Mouse (Mus musculus): ENCODE data around the gene B3gat1. TPM values are rescaled to one million over a fixed set of nuclear protein-coding genes. Genes with fewer than 3 reads are reported as not detected.

Gene B3gat1
- polyA plus RNA-seq (2015; fragmentation: Nextera tagmentation; extraction: Ambion mirVana) = 0.19 and 0.46 TPM in 2 replicates

DNA sequence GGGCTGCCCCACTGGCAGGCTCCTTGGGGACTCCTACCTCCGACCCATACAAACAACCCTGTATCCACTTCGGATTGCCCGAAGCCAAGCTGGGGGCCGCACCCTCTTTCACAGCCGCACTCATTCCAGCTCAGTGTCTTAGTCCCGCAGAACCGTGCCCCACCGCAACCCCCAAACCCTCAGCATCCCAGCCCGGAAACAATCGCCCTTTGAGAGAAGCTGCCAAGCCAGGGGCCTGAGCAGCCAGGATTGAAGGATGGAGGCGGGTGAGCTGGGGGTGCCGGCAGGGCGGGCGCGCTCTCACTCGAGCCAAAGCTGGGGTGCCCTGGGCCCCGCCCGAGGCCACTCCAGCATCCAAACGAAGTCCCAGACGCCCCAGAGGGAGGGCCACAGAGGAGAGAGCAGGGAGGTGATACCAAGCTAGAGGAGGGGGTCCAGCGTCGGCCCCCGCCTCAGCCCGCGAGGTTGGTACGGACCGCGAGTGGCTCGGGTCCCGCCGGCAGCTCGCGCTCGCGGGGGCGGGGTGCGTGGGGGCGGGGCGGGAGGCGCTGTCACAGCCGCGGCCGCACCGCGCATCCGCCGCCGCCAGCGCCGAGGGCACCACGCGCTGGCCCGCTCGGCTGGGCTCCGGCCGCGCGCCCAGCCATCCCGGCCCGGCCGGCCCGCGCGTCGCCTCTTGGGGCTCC is at the start of gene B3gat1:
Gene B3gat1, plus strand, starts transcription at position 523 of the 686 bp plus-strand sequence.
- H3K4me1 ChIP-seq = peaks cover 14% of the 10 kb centered on the region
- no peaks in the 10 kb centered on the region for H3K9me3 ChIP-seq
- WGBS = 1% methylated on average over 35 of the region's 65 CpGs
- no peaks in the 10 kb centered on the region for H3K36me3 ChIP-seq
- peak; percentile 66 for ATAC-seq (ENCODE audit: low FRiP score, low read depth)
- peaks cover 57% of the 10 kb centered on the region for H3K27me3 ChIP-seq
- H3K9ac ChIP-seq = peak within 1 kb of the TSS; percentile 65
- no peak within 1 kb of the TSS for H3K27ac ChIP-seq
- peak within 1 kb of the TSS; percentile 55 for H3K4me3 ChIP-seq
- H3K4me2 ChIP-seq (replicated peaks) = peak within 1 kb of the TSS; percentile 95

GRCm38 (mm10) chr9:26689171-26689570 is 44.4 kb upstream of the B3gat1 start:
- H3K4me3 ChIP-seq = no peak overlapping the region
- H3K27ac ChIP-seq = no peak overlapping the region
- no peak overlapping the region for H3K9ac ChIP-seq
- ATAC-seq (ENCODE audit: low FRiP score, low read depth) = no peak
- no peaks in the 10 kb centered on the region for H3K4me1 ChIP-seq
- no peaks in the 10 kb centered on the region for H3K9me3 ChIP-seq
- no peak overlapping the region for H3K4me2 ChIP-seq (replicated peaks)
- no peaks in the 10 kb centered on the region for H3K27me3 ChIP-seq
- H3K36me3 ChIP-seq = no peaks in the 10 kb centered on the region
- WGBS = 70% methylated on average over 1 of the region's 1 CpGs

DNA sequence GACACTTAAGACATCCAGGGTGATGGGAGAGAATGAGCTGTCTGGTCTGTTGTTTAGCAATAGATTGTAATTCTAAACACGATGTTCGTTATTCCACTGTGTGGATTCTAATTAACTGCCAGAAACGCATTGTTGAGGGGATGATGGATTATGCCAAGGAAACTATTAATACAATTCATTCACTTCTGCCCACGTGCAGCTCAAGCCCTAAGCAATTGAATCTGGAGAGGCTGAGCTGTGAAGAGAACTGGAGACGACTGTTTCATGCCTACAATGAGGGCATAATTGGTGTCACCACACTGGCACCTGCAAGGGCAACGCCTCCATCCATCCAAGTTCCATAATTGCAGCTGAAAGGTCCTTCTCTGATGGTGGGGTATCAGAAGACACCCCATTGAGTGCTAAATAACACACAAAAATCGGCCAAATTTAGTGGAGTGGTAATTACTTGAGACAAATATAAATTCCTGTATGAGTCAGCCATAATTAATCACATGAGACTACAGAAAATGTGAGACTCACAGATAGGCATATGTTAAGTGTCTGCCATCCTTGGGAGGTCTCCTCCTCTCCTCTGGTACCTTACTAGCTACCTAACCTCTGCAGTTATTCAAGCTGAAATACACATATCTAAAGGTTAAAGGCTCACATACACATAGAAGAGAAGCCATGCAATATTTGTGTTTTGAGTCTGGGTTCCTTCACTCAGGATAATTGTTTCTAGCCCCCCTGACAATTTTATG is 43.4 kb upstream of the B3gat1 start:
- Histone ChIP-seq H3K4me3 (no peak overlapping the region), H3K4me1 (no peaks in the 10 kb centered on the region), H3K27me3 (no peaks in the 10 kb centered on the region), H3K9ac (no peak overlapping the region), H3K9me3 (no peaks in the 10 kb centered on the region), H3K27ac (no peak overlapping the region), H3K36me3 (no peaks in the 10 kb centered on the region), H3K4me2 (replicated peaks) (no peak overlapping the region)
- WGBS = 60% methylated on average over 7 of the region's 7 CpGs
- ATAC-seq (ENCODE audit: low FRiP score, low read depth) = no peak

DNA sequence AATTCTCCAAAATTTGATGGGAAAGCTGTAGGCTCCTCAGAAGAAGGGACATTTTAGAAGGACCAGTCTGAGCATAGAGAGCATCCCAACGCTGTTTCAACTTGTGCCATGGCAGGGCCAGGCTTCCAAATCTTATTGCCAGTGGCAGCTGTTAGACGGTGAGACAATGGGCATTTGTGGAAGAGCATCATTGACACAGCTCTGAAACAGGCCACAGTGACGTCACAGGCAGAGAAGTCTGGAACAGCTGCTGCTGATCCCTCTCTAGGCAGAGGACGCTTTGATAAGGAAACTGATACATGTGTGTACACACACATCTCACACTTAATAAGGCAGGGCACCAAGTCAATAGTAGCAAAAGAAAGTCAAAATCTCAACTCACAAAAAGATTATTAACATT is 40.9 kb upstream of the B3gat1 start:
- H3K36me3 ChIP-seq = no peaks in the 10 kb centered on the region
- H3K9me3 ChIP-seq = no peaks in the 10 kb centered on the region
- no peak overlapping the region for H3K27ac ChIP-seq
- no peaks in the 10 kb centered on the region for H3K27me3 ChIP-seq
- H3K4me2 ChIP-seq (replicated peaks) = no peak overlapping the region
- 75% methylated on average over 4 of the region's 4 CpGs for WGBS
- no peak overlapping the region for H3K9ac ChIP-seq
- ATAC-seq (ENCODE audit: low FRiP score, low read depth) = no peak
- H3K4me1 ChIP-seq = no peaks in the 10 kb centered on the region
- no peak overlapping the region for H3K4me3 ChIP-seq

DNA sequence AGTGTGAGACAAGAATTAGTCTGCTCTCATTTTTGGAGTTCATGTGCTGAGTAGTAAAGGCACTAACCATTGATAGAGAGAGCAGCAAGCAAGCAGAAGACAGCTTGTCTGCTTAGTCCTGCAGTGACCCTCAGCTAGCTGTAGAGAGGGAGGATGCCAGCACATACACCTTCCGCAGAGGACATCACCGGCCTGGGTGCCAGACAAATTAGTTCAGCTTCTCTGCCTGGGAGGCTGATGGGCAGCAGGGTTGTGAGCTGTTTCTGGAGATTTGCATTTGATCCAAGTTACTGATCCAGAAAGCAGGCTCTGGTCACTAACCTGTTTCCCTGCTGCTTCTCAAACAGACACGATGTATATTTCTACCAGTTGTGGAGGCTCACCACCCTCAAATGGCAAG is 38.9 kb upstream of the B3gat1 start:
- Histone ChIP-seq H3K27me3 (no peaks in the 10 kb centered on the region), H3K36me3 (no peaks in the 10 kb centered on the region), H3K4me2 (replicated peaks) (no peak overlapping the region), H3K4me3 (no peak overlapping the region), H3K9me3 (no peaks in the 10 kb centered on the region), H3K9ac (no peak overlapping the region), H3K4me1 (no peaks in the 10 kb centered on the region), H3K27ac (no peak overlapping the region)
- WGBS = 81% methylated on average over 3 of the region's 3 CpGs
- ATAC-seq (ENCODE audit: low FRiP score, low read depth) = no peak

DNA sequence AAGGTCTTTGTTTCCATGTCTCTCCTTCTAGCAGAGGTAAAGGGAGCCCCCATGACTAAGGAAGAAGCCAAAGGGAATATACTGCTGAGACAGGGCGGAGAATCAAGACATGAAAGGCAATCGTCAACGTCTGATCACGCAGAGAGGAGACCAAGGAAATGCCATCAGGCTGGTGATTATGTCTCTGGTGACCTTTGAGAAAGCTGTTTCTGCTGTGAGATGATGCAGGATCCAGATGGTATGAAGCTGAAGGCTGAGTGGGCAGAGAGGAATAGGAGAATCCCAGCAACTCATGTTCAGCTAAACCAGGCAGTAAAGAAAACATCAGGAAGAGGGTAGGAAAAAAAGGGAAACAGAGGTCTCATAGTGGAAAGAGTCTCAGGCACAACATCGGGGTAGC is 38.4 kb upstream of the B3gat1 start:
- H3K4me2 ChIP-seq (replicated peaks) = no peak overlapping the region
- WGBS = 80% methylated on average over 5 of the region's 5 CpGs

GRCm38 (mm10) chr9:26698286-26698685 is 35.2 kb upstream of the B3gat1 start:
- H3K4me3 ChIP-seq = no peak overlapping the region
- H3K4me2 ChIP-seq (replicated peaks) = no peak overlapping the region
- no peaks in the 10 kb centered on the region for H3K9me3 ChIP-seq
- ATAC-seq (ENCODE audit: low FRiP score, low read depth) = no peak
- H3K36me3 ChIP-seq = no peaks in the 10 kb centered on the region
- WGBS = 70% methylated on average over 2 of the region's 2 CpGs
- H3K9ac ChIP-seq = no peak overlapping the region
- H3K27me3 ChIP-seq = no peaks in the 10 kb centered on the region
- no peaks in the 10 kb centered on the region for H3K4me1 ChIP-seq
- H3K27ac ChIP-seq = no peak overlapping the region

More for the DNA sequence above, 38.4 kb upstream of the B3gat1 start:
- Histone ChIP-seq H3K27ac (no peak overlapping the region), H3K9me3 (no peaks in the 10 kb centered on the region), H3K27me3 (no peaks in the 10 kb centered on the region), H3K36me3 (no peaks in the 10 kb centered on the region), H3K4me3 (no peak overlapping the region), H3K9ac (no peak overlapping the region), H3K4me1 (no peaks in the 10 kb centered on the region)
- no peak for ATAC-seq (ENCODE audit: low FRiP score, low read depth)

- no peak for ATAC-seq (ENCODE audit: low FRiP score, low read depth)
- no peak overlapping the region for H3K9ac ChIP-seq
- no peaks in the 10 kb centered on the region for H3K36me3 ChIP-seq
- no peak overlapping the region for H3K4me2 ChIP-seq (replicated peaks)
- H3K27ac ChIP-seq = no peak overlapping the region
- no peaks in the 10 kb centered on the region for H3K27me3 ChIP-seq
- no peaks in the 10 kb centered on the region for H3K9me3 ChIP-seq
- no peaks in the 10 kb centered on the region for H3K4me1 ChIP-seq
- WGBS = 80% methylated on average over 2 of the region's 2 CpGs
- no peak overlapping the region for H3K4me3 ChIP-seq
Measured at GRCm38 (mm10) chr9:26700329-26700728, 33.2 kb upstream of the B3gat1 start.

- Histone ChIP-seq H3K4me1 (no peaks in the 10 kb centered on the region), H3K9me3 (no peaks in the 10 kb centered on the region), H3K4me3 (no peak overlapping the region), H3K9ac (no peak overlapping the region), H3K27me3 (no peaks in the 10 kb centered on the region), H3K36me3 (no peaks in the 10 kb centered on the region), H3K27ac (no peak overlapping the region), H3K4me2 (replicated peaks) (no peak overlapping the region)
- ATAC-seq (ENCODE audit: low FRiP score, low read depth) = no peak
- WGBS = 37% methylated on average over 3 of the region's 3 CpGs
Measured at GRCm38 (mm10) chr9:26718388-26718787, 15.1 kb upstream of the B3gat1 start.

DNA sequence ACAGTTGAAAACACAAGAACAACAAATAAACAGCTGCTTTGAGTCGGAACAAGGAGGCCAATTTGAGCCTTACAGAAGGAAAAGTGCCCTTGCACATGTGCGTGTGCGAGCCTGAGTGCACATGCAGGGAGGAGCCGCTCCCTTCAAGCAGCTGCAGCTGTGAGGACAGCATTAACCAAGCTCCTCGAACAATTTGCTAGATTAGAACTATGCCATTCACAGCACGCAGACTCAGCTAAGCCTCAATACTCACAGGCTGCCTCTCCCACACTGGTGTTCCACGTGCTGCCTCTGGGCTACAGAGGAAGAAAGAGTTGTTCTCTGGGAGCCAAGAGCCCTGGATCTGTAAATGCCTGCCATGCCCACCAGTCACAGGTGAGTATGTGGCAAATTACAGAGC is 11.8 kb upstream of the B3gat1 start:
- H3K9ac ChIP-seq = no peak overlapping the region
- ATAC-seq (ENCODE audit: low FRiP score, low read depth) = no peak
- H3K27me3 ChIP-seq = no peaks in the 10 kb centered on the region
- no peaks in the 10 kb centered on the region for H3K36me3 ChIP-seq
- H3K4me2 ChIP-seq (replicated peaks) = no peak overlapping the region
- no peak overlapping the region for H3K4me3 ChIP-seq
- H3K27ac ChIP-seq = no peak overlapping the region
- H3K9me3 ChIP-seq = no peaks in the 10 kb centered on the region
- WGBS = 78% methylated on average over 7 of the region's 7 CpGs
- no peaks in the 10 kb centered on the region for H3K4me1 ChIP-seq

GRCm38 (mm10) chr9:26725709-26726108 is 7.8 kb upstream of the B3gat1 start:
- ATAC-seq (ENCODE audit: low FRiP score, low read depth) = no peak
- no peak overlapping the region for H3K27ac ChIP-seq
- no peaks in the 10 kb centered on the region for H3K27me3 ChIP-seq
- 92% methylated on average over 3 of the region's 3 CpGs for WGBS
- H3K9ac ChIP-seq = no peak overlapping the region
- no peak overlapping the region for H3K4me3 ChIP-seq
- H3K4me1 ChIP-seq = no peaks in the 10 kb centered on the region
- H3K4me2 ChIP-seq (replicated peaks) = no peak overlapping the region
- H3K9me3 ChIP-seq = no peaks in the 10 kb centered on the region
- H3K36me3 ChIP-seq = no peaks in the 10 kb centered on the region

- H3K4me1 ChIP-seq = no peaks in the 10 kb centered on the region
- no peaks in the 10 kb centered on the region for H3K9me3 ChIP-seq
- peaks cover 13% of the 10 kb centered on the region for H3K27me3 ChIP-seq
- no peak overlapping the region for H3K9ac ChIP-seq
- no peak for ATAC-seq (ENCODE audit: low FRiP score, low read depth)
- no peak overlapping the region for H3K27ac ChIP-seq
- H3K36me3 ChIP-seq = no peaks in the 10 kb centered on the region
- H3K4me3 ChIP-seq = no peak overlapping the region
- 63% methylated on average over 2 of the region's 2 CpGs for WGBS
- H3K4me2 ChIP-seq (replicated peaks) = no peak overlapping the region
Measured at GRCm38 (mm10) chr9:26727445-26727844, 6.1 kb upstream of the B3gat1 start.
